In genomic region chr5:120457628-120458027, GRCm38 (mm10) we compare ENCODE assay signal across 9 mouse cellular contexts. TPM values are rescaled to one million over a fixed set of nuclear protein-coding genes. Genes with fewer than 3 reads are reported as not detected.
DNase-seq lines count a peak whose midpoint lies in the region; ATAC-seq and TF ChIP-seq lines count a peak whose summit lies in the region.
"Had no signal": no experiment of that assay in that cellular context is flagged by ENCODE, and none has a peak within 500 bp of the region (broad histone marks: within the 10 kb centered on the region; RNA-seq: fewer than 3 reads in every experiment).

No protein-coding gene starts in this region.

- H3K4me1 ChIP-seq in intestine, embryonic 14.5 days (replicated peaks; ENCODE audit: control insufficient read depth, insufficient read depth, low read length): no peaks in the 10 kb centered on the region
- no peaks in the 10 kb centered on the region for H3K4me1 ChIP-seq in intestine, embryonic 16.5 days (ENCODE audit: control insufficient read depth, insufficient read depth, low read length)
- peaks cover 30% of the 10 kb centered on the region for H3K4me1 ChIP-seq in G1E (ENCODE audit: insufficient read depth, low read depth, low read length)
- H3K4me1 ChIP-seq in limb, embryonic 11.5 days (ENCODE audit: control insufficient read depth, insufficient read depth, low read length): 0 out of 2 replicates have a peak, but pooled peaks cover 2% of the 10 kb centered on the region

- DNase-seq in intestine, embryonic 14.5 days (ENCODE audit: low spot score): peak; percentile 89
- DNase-seq in G1E (ENCODE audit: low spot score): peak; percentile 70
- DNase-seq in c-Kit-positive CD71-positive TER-119-negative erythroid progenitor cells, embryonic 14.5 days (ENCODE audit: low read depth): peak; percentile 56
- peak; percentile 88 for DNase-seq in limb, embryonic 11.5 days (ENCODE audit: low spot score)
- DNase-seq in retina, postnatal 1 day: peak; percentile 91

- no peak for ATAC-seq in intestine, embryonic 14.5 days (replicated peaks; ENCODE audit: low FRiP score, low TSS enrichment, low read depth)
- no peak; the same call in 1 of the 2 replicates for ATAC-seq in intestine, embryonic 16.5 days
- ATAC-seq in G1E (ENCODE audit: extremely low read depth, insufficient number of reproducible peaks, low FRiP score, poor library complexity, severe bottlenecking): no peak
- peak; percentile 70 for ATAC-seq in granulocyte monocyte progenitor cell, adult 5-6 weeks (replicated peaks; ENCODE audit: poor library complexity, severe bottlenecking)
- no peak; the same call in 1 of the 2 replicates for ATAC-seq in limb, embryonic 11.5 days (ENCODE audit: insufficient number of reproducible peaks, low FRiP score, low TSS enrichment, low read depth)
- no peak for ATAC-seq in inflammation-experienced regulatory T-cells, adult 6 months

- no peaks in the 10 kb centered on the region for H3K9me3 ChIP-seq in intestine, embryonic 14.5 days (ENCODE audit: control insufficient read depth, low read length)
- no peaks in the 10 kb centered on the region for H3K9me3 ChIP-seq in intestine, embryonic 16.5 days (ENCODE audit: control insufficient read depth, low read length)
- no peaks in the 10 kb centered on the region for H3K9me3 ChIP-seq in G1E (replicated peaks)
- H3K9me3 ChIP-seq in limb, embryonic 11.5 days (ENCODE audit: control insufficient read depth, low read length): no peaks in the 10 kb centered on the region
- H3K9me3 ChIP-seq: neural tube, embryonic 13.5 days had no signal

- no peak overlapping the region for H3K4me2 ChIP-seq in intestine, embryonic 14.5 days (ENCODE audit: low read length)
- no peak overlapping the region for H3K4me2 ChIP-seq in intestine, embryonic 16.5 days (ENCODE audit: low read depth, low read length)
- H3K4me2 ChIP-seq in limb, embryonic 11.5 days (ENCODE audit: low read depth, severe bottlenecking): no peak overlapping the region
- H3K4me2 ChIP-seq: neural tube, embryonic 13.5 days had no signal

- H3K27me3 ChIP-seq in intestine, embryonic 14.5 days (replicated peaks; ENCODE audit: control insufficient read depth, insufficient read depth, low read length): no peaks in the 10 kb centered on the region
- H3K27me3 ChIP-seq in intestine, embryonic 16.5 days (replicated peaks; ENCODE audit: control insufficient read depth, insufficient read depth, low read length): no peaks in the 10 kb centered on the region
- H3K27me3 ChIP-seq in G1E (ENCODE audit: insufficient read depth, low read length): peaks cover 21% of the 10 kb centered on the region
- peaks cover 10% of the 10 kb centered on the region; the same call in 1 of the 2 replicates for H3K27me3 ChIP-seq in limb, embryonic 11.5 days (ENCODE audit: control insufficient read depth, insufficient read depth, low read length)

- TF ChIP-seq CTCF in G1E (IDR thresholded peaks at IDR 0.05; ENCODE audit: low read depth, low read length): peak; percentile 64; the same call in 1 of the 2 replicates

- no peaks in the 10 kb centered on the region for H3K36me3 ChIP-seq in intestine, embryonic 14.5 days (ENCODE audit: control insufficient read depth, insufficient read depth, low read length)
- no peaks in the 10 kb centered on the region for H3K36me3 ChIP-seq in intestine, embryonic 16.5 days (ENCODE audit: control insufficient read depth, insufficient read depth, low read length)
- peaks cover 1% of the 10 kb centered on the region for H3K36me3 ChIP-seq in G1E (replicated peaks)
- no peaks in the 10 kb centered on the region for H3K36me3 ChIP-seq in limb, embryonic 11.5 days (ENCODE audit: control insufficient read depth, insufficient read depth, low read length)
- H3K36me3 ChIP-seq: neural tube, embryonic 13.5 days had no signal

- no peak overlapping the region for H3K9ac ChIP-seq in intestine, embryonic 14.5 days (ENCODE audit: low read length)
- no peak overlapping the region for H3K9ac ChIP-seq in intestine, embryonic 16.5 days (ENCODE audit: low read depth, low read length)
- H3K9ac ChIP-seq in limb, embryonic 11.5 days (ENCODE audit: low read length): no peak overlapping the region
- H3K9ac ChIP-seq: neural tube, embryonic 13.5 days had no signal

- WGBS in intestine, embryonic 14.5 days: 4% methylated on average over 9 of the region's 9 CpGs
- WGBS in intestine, embryonic 16.5 days: 8% methylated on average over 9 of the region's 9 CpGs
- WGBS in limb, embryonic 11.5 days: 7% methylated on average over 9 of the region's 9 CpGs

- no peak overlapping the region for H3K27ac ChIP-seq in intestine, embryonic 14.5 days (ENCODE audit: low read depth)
- no peak overlapping the region for H3K27ac ChIP-seq in intestine, embryonic 16.5 days (ENCODE audit: low read length)
- no peak overlapping the region for H3K27ac ChIP-seq in limb, embryonic 11.5 days (replicated peaks; ENCODE audit: low read depth, low read length)
- H3K27ac ChIP-seq: neural tube, embryonic 13.5 days had no signal

- no peak overlapping the region for H3K4me3 ChIP-seq in intestine, embryonic 14.5 days (ENCODE audit: low read depth, low read length)
- no peak overlapping the region for H3K4me3 ChIP-seq in intestine, embryonic 16.5 days (ENCODE audit: low read length)
- no peak overlapping the region for H3K4me3 ChIP-seq in G1E (ENCODE audit: low read depth, low read length)
- H3K4me3 ChIP-seq in limb, embryonic 11.5 days (ENCODE audit: low read depth, low read length): no peak overlapping the region
- H3K4me3 ChIP-seq: neural tube, embryonic 13.5 days had no signal

RNA-seq across cellular contexts. Expression of gene Sdsl, which starts 15.0 kb away (rescaled TPM):
- 8.4 and 9.9 TPM in 2 replicates for polyA plus RNA-seq in intestine, embryonic 14.5 days (2014; fragmentation: Nextera tagmentation; extraction: Ambion mirVana)
- 19.9 and 20.2 TPM in 2 replicates for polyA plus RNA-seq in intestine, embryonic 16.5 days (2015; fragmentation: Nextera tagmentation; extraction: Ambion mirVana)
- total RNA-seq in G1E (2014; fragmentation: Nextera tagmentation) (not detected in 2 replicates), G1E (2017) (0.70 and 1.6 TPM in 2 replicates)
- polyA plus RNA-seq in G1E (2012): 0.98 and 1.1 TPM in 2 replicates
- total RNA-seq in granulocyte monocyte progenitor cell, adult 5-6 weeks (2014; fragmentation: Nextera tagmentation): 1.3 and 3.5 TPM in 2 replicates
- total RNA-seq in granulocyte monocyte progenitor cell, adult 5-6 weeks (2017): 2.4 and 2.8 TPM in 2 replicates
- 4.0 and 4.2 TPM in 2 replicates for polyA plus RNA-seq in limb, embryonic 11.5 days (2014; fragmentation: Nextera tagmentation; extraction: Ambion mirVana)
- polyA plus RNA-seq in inflammation-experienced regulatory T-cells, adult 6 months (2017; shearing (Covaris generic)): not detected

RNA-seq across cellular contexts. Expression of gene Sds, which starts 18.7 kb away (rescaled TPM):
- polyA plus RNA-seq in intestine, embryonic 14.5 days (2014; fragmentation: Nextera tagmentation; extraction: Ambion mirVana): not detected in 2 replicates
- polyA plus RNA-seq in intestine, embryonic 16.5 days (2015; fragmentation: Nextera tagmentation; extraction: Ambion mirVana): 0.18 and 0.37 TPM in 2 replicates
- total RNA-seq in G1E (2014; fragmentation: Nextera tagmentation) (not detected in 2 replicates), G1E (2017) (not detected in 2 replicates)
- not detected in 2 replicates for polyA plus RNA-seq in G1E (2012)
- not detected in 2 replicates for total RNA-seq in granulocyte monocyte progenitor cell, adult 5-6 weeks (2014; fragmentation: Nextera tagmentation)
- not detected in 2 replicates for total RNA-seq in granulocyte monocyte progenitor cell, adult 5-6 weeks (2017)
- polyA plus RNA-seq in limb, embryonic 11.5 days (2014; fragmentation: Nextera tagmentation; extraction: Ambion mirVana): not detected in 2 replicates
- not detected for polyA plus RNA-seq in inflammation-experienced regulatory T-cells, adult 6 months (2017; shearing (Covaris generic))
- polyA plus RNA-seq: neural tube, embryonic 13.5 days had no signal

RNA-seq across cellular contexts. Expression of gene Lhx5, which starts 26.1 kb away (rescaled TPM):
- not detected in 2 replicates for polyA plus RNA-seq in intestine, embryonic 14.5 days (2014; fragmentation: Nextera tagmentation; extraction: Ambion mirVana)
- polyA plus RNA-seq in intestine, embryonic 16.5 days (2015; fragmentation: Nextera tagmentation; extraction: Ambion mirVana): not detected in 2 replicates
- not detected in 2 replicates for total RNA-seq in G1E (2014; fragmentation: Nextera tagmentation)
- total RNA-seq in G1E (2017): 0.05 and 0.06 TPM in 2 replicates
- not detected in 2 replicates for polyA plus RNA-seq in G1E (2012)
- not detected in 2 replicates for total RNA-seq in granulocyte monocyte progenitor cell, adult 5-6 weeks (2014; fragmentation: Nextera tagmentation)
- not detected in 2 replicates for total RNA-seq in granulocyte monocyte progenitor cell, adult 5-6 weeks (2017)
- not detected in 2 replicates for polyA plus RNA-seq in limb, embryonic 11.5 days (2014; fragmentation: Nextera tagmentation; extraction: Ambion mirVana)
- not detected for polyA plus RNA-seq in inflammation-experienced regulatory T-cells, adult 6 months (2017; shearing (Covaris generic))

RNA-seq across cellular contexts. Expression of gene Plbd2, which starts 45.8 kb away (rescaled TPM):
- 36.5 and 42.1 TPM in 2 replicates for polyA plus RNA-seq in intestine, embryonic 14.5 days (2014; fragmentation: Nextera tagmentation; extraction: Ambion mirVana)
- polyA plus RNA-seq in intestine, embryonic 16.5 days (2015; fragmentation: Nextera tagmentation; extraction: Ambion mirVana): 43.9 and 46.9 TPM in 2 replicates
- total RNA-seq in G1E (2014; fragmentation: Nextera tagmentation): 13.2 and 19.6 TPM in 2 replicates
- 8.4 and 8.7 TPM in 2 replicates for total RNA-seq in G1E (2017)
- 20.6 and 26.1 TPM in 2 replicates for polyA plus RNA-seq in G1E (2012)
- 18.2 and 20.8 TPM in 2 replicates for total RNA-seq in granulocyte monocyte progenitor cell, adult 5-6 weeks (2014; fragmentation: Nextera tagmentation)
- 8.9 and 9.4 TPM in 2 replicates for total RNA-seq in granulocyte monocyte progenitor cell, adult 5-6 weeks (2017)
- 29.2 and 29.8 TPM in 2 replicates for polyA plus RNA-seq in limb, embryonic 11.5 days (2014; fragmentation: Nextera tagmentation; extraction: Ambion mirVana)
- polyA plus RNA-seq in inflammation-experienced regulatory T-cells, adult 6 months (2017; shearing (Covaris generic)): 1 to 10 TPM; 3.2 to 5.7 (median 3.5) TPM

RNA-seq across cellular contexts. Expression of gene Slc8b1, which starts 53.3 kb away (rescaled TPM):
- polyA plus RNA-seq in intestine, embryonic 14.5 days (2014; fragmentation: Nextera tagmentation; extraction: Ambion mirVana): 3.3 and 3.8 TPM in 2 replicates
- polyA plus RNA-seq in intestine, embryonic 16.5 days (2015; fragmentation: Nextera tagmentation; extraction: Ambion mirVana): 6.9 and 7.6 TPM in 2 replicates
- total RNA-seq in G1E (2014; fragmentation: Nextera tagmentation) (5.3 and 6.6 TPM in 2 replicates), G1E (2017) (3.7 and 6.2 TPM in 2 replicates)
- polyA plus RNA-seq in G1E (2012): 3.4 and 3.6 TPM in 2 replicates
- 24.9 and 38.3 TPM in 2 replicates for total RNA-seq in granulocyte monocyte progenitor cell, adult 5-6 weeks (2014; fragmentation: Nextera tagmentation)
- total RNA-seq in granulocyte monocyte progenitor cell, adult 5-6 weeks (2017): 30.1 and 31.8 TPM in 2 replicates
- polyA plus RNA-seq in limb, embryonic 11.5 days (2014; fragmentation: Nextera tagmentation; extraction: Ambion mirVana): 1.6 and 2.7 TPM in 2 replicates
- 10 to 100 TPM in 1 of 3 experiments, 1 to 10 TPM in 2; 6.1 to 14.5 (median 7.3) TPM for polyA plus RNA-seq in inflammation-experienced regulatory T-cells, adult 6 months (2017; shearing (Covaris generic))
